Mouse (Mus musculus): ENCODE results near the gene Crlf1. TPM values are rescaled to one million over a fixed set of nuclear protein-coding genes. Genes with fewer than 3 reads are reported as not detected.

Crlf1 gene
- polyA plus RNA-seq (2016; fragmentation: Nextera tagmentation; extraction: Ambion mirVana): 0.92 and 1.6 TPM in 2 replicates

GRCm38 (mm10) chr8:70492664-70493640 is at the start of gene Crlf1:
Gene Crlf1 (plus strand): TSS chr8:70493158.
- no peaks in the 10 kb centered on the region for H3K36me3 ChIP-seq
- under 1% methylated on average over 70 of the region's 93 CpGs for WGBS
- H3K27ac ChIP-seq (replicated peaks): no peak within 1 kb of the TSS
- peaks cover 100% of the 10 kb centered on the region for H3K27me3 ChIP-seq
- H3K4me3 ChIP-seq: peak within 1 kb of the TSS; percentile 36
- peaks cover 52% of the 10 kb centered on the region for H3K4me1 ChIP-seq
- no peak for ATAC-seq (ENCODE audit: low FRiP score, low read depth)
- peak within 1 kb of the TSS; percentile 7; the same call in 1 of the 2 replicates for H3K9ac ChIP-seq (replicated peaks)
- peak within 1 kb of the TSS; percentile 52 for H3K4me2 ChIP-seq (replicated peaks)
- H3K9me3 ChIP-seq: no peaks in the 10 kb centered on the region

GRCm38 (mm10) chr8:70443326-70443725 is 49.6 kb upstream of the Crlf1 start:
- Histone ChIP-seq H3K4me3 (no peak overlapping the region), H3K9me3 (no peaks in the 10 kb centered on the region), H3K9ac (replicated peaks) (no peak overlapping the region), H3K27ac (replicated peaks) (no peak overlapping the region), H3K4me1 (peaks cover 13% of the 10 kb centered on the region), H3K36me3 (no peaks in the 10 kb centered on the region), H3K27me3 (no peaks in the 10 kb centered on the region), H3K4me2 (replicated peaks) (no peak overlapping the region)
- WGBS: 78% methylated on average over 4 of the region's 4 CpGs
- no peak for ATAC-seq (ENCODE audit: low FRiP score, low read depth)

- Histone ChIP-seq H3K9ac (replicated peaks) (no peak overlapping the region), H3K9me3 (no peaks in the 10 kb centered on the region), H3K27me3 (no peaks in the 10 kb centered on the region), H3K36me3 (peaks cover 9% of the 10 kb centered on the region; the same call in 1 of the 2 replicates), H3K27ac (replicated peaks) (no peak overlapping the region), H3K4me2 (replicated peaks) (no peak overlapping the region), H3K4me1 (no peaks in the 10 kb centered on the region), H3K4me3 (no peak overlapping the region)
- ATAC-seq (ENCODE audit: low FRiP score, low read depth): no peak
- 58% methylated on average over 1 of the region's 1 CpGs for WGBS
These were observed 47.0 kb upstream of the Crlf1 start for GRCm38 (mm10) chr8:70445988-70446387.

GRCm38 (mm10) chr8:70447639-70448420 is 45.1 kb upstream of the Crlf1 start:
- Histone ChIP-seq H3K27ac (replicated peaks) (no peak overlapping the region), H3K4me2 (replicated peaks) (no peak overlapping the region), H3K36me3 (peaks cover 24% of the 10 kb centered on the region), H3K9me3 (no peaks in the 10 kb centered on the region), H3K9ac (replicated peaks) (no peak overlapping the region), H3K4me1 (no peaks in the 10 kb centered on the region), H3K27me3 (peaks cover 14% of the 10 kb centered on the region), H3K4me3 (no peak overlapping the region)
- WGBS: 77% methylated on average over 19 of the region's 19 CpGs
- ATAC-seq (ENCODE audit: low FRiP score, low read depth): no peak

- 63% methylated on average over 52 of the region's 52 CpGs for WGBS
- ATAC-seq (ENCODE audit: low FRiP score, low read depth): no peak
- Histone ChIP-seq H3K4me3 (no peak overlapping the region), H3K27ac (replicated peaks) (no peak overlapping the region), H3K4me1 (no peaks in the 10 kb centered on the region), H3K9me3 (no peaks in the 10 kb centered on the region), H3K9ac (replicated peaks) (no peak overlapping the region), H3K27me3 (peaks cover 19% of the 10 kb centered on the region), H3K4me2 (replicated peaks) (no peak overlapping the region), H3K36me3 (peaks cover 24% of the 10 kb centered on the region)
These were observed 40.6 kb upstream of the Crlf1 start for GRCm38 (mm10) chr8:70452196-70452966.

- H3K36me3 ChIP-seq: peaks cover 24% of the 10 kb centered on the region
- H3K4me3 ChIP-seq: no peak overlapping the region
- 92% methylated on average over 5 of the region's 5 CpGs for WGBS
- H3K4me2 ChIP-seq (replicated peaks): no peak overlapping the region
- H3K27ac ChIP-seq (replicated peaks): no peak overlapping the region
- H3K27me3 ChIP-seq: peaks cover 19% of the 10 kb centered on the region
- no peak overlapping the region for H3K9ac ChIP-seq (replicated peaks)
- no peak for ATAC-seq (ENCODE audit: low FRiP score, low read depth)
- H3K9me3 ChIP-seq: no peaks in the 10 kb centered on the region
- H3K4me1 ChIP-seq: no peaks in the 10 kb centered on the region
These were observed 39.1 kb upstream of the Crlf1 start for GRCm38 (mm10) chr8:70453852-70454251.

- Histone ChIP-seq H3K9me3 (0 out of 2 replicates have a peak, but pooled peaks cover 3% of the 10 kb centered on the region), H3K27ac (replicated peaks) (no peak overlapping the region), H3K27me3 (peaks cover 11% of the 10 kb centered on the region; the same call in 1 of the 2 replicates), H3K4me2 (replicated peaks) (no peak overlapping the region), H3K36me3 (peaks cover 6% of the 10 kb centered on the region), H3K4me3 (no peak overlapping the region), H3K9ac (replicated peaks) (no peak overlapping the region), H3K4me1 (no peaks in the 10 kb centered on the region)
- 100% methylated on average over 1 of the region's 1 CpGs for WGBS
- ATAC-seq (ENCODE audit: low FRiP score, low read depth): no peak
These were observed 36.0 kb upstream of the Crlf1 start for GRCm38 (mm10) chr8:70456996-70457395.

GRCm38 (mm10) chr8:70457882-70458281 is 35.1 kb upstream of the Crlf1 start:
- no peak for ATAC-seq (ENCODE audit: low FRiP score, low read depth)
- H3K27me3 ChIP-seq: peaks cover 5% of the 10 kb centered on the region; the same call in 1 of the 2 replicates
- H3K9me3 ChIP-seq: 0 out of 2 replicates have a peak, but pooled peaks cover 3% of the 10 kb centered on the region
- no peak overlapping the region for H3K9ac ChIP-seq (replicated peaks)
- no peak overlapping the region for H3K27ac ChIP-seq (replicated peaks)
- no peaks in the 10 kb centered on the region for H3K36me3 ChIP-seq
- 95% methylated on average over 6 of the region's 6 CpGs for WGBS
- no peaks in the 10 kb centered on the region for H3K4me1 ChIP-seq
- H3K4me2 ChIP-seq (replicated peaks): no peak overlapping the region
- H3K4me3 ChIP-seq: no peak overlapping the region

- WGBS: 90% methylated on average over 3 of the region's 3 CpGs
- ATAC-seq (ENCODE audit: low FRiP score, low read depth): no peak
- no peak overlapping the region for H3K4me3 ChIP-seq
- no peak overlapping the region for H3K9ac ChIP-seq (replicated peaks)
- H3K4me1 ChIP-seq: no peaks in the 10 kb centered on the region
- H3K9me3 ChIP-seq: 0 out of 2 replicates have a peak, but pooled peaks cover 3% of the 10 kb centered on the region
- H3K36me3 ChIP-seq: no peaks in the 10 kb centered on the region
- no peaks in the 10 kb centered on the region for H3K27me3 ChIP-seq
- no peak overlapping the region for H3K27ac ChIP-seq (replicated peaks)
- H3K4me2 ChIP-seq (replicated peaks): no peak overlapping the region
These were observed 34.5 kb upstream of the Crlf1 start for GRCm38 (mm10) chr8:70458462-70458861.

GRCm38 (mm10) chr8:70459636-70460035 is 33.3 kb upstream of the Crlf1 start:
- 94% methylated on average over 2 of the region's 2 CpGs for WGBS
- no peak overlapping the region for H3K9ac ChIP-seq (replicated peaks)
- ATAC-seq (ENCODE audit: low FRiP score, low read depth): no peak
- no peak overlapping the region for H3K4me2 ChIP-seq (replicated peaks)
- H3K27ac ChIP-seq (replicated peaks): no peak overlapping the region
- no peak overlapping the region for H3K4me3 ChIP-seq
- H3K4me1 ChIP-seq: no peaks in the 10 kb centered on the region
- H3K27me3 ChIP-seq: no peaks in the 10 kb centered on the region
- no peaks in the 10 kb centered on the region for H3K36me3 ChIP-seq
- 0 out of 2 replicates have a peak, but pooled peaks cover 3% of the 10 kb centered on the region for H3K9me3 ChIP-seq

GRCm38 (mm10) chr8:70460199-70460598 is 32.8 kb upstream of the Crlf1 start:
- no peak for ATAC-seq (ENCODE audit: low FRiP score, low read depth)
- Histone ChIP-seq H3K4me2 (replicated peaks) (no peak overlapping the region), H3K36me3 (no peaks in the 10 kb centered on the region), H3K4me1 (no peaks in the 10 kb centered on the region), H3K27ac (replicated peaks) (no peak overlapping the region), H3K27me3 (no peaks in the 10 kb centered on the region), H3K4me3 (no peak overlapping the region), H3K9ac (replicated peaks) (no peak overlapping the region), H3K9me3 (0 out of 2 replicates have a peak, but pooled peaks cover 3% of the 10 kb centered on the region)
- WGBS: 89% methylated on average over 5 of the region's 5 CpGs

Measured in midbrain, embryonic 12.5 days (tissue).